Mouse (Mus musculus): Measurements from ENCODE around the gene Fras1.

DNA sequence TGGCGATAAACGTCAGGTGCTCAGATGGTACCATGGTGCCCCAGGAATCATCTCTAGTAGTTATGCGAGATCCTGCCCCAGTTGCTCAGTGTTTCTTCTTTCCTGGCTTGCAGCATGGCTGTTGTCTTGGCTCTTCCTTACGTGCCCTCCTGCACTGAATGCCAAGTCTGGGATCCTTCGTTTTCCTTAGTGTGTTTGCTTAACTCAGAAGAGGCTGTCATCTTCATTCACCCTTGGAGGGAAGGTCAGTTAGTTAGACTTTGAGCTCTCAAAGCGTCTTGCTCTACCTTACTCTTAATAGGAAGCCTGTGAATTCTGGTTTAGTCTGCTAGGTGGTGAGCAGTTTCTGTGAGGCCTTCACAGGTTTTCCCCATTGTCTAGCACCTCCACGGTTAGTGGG lies 73.7 kb downstream of the Fras1 start:
- TF ChIP-seq CTCF (IDR thresholded peaks at IDR 0.05; ENCODE audit: low read depth, low read length) = no peak
- no peak for TF ChIP-seq POLR2A (IDR thresholded peaks at IDR 0.05; ENCODE audit: borderline replicate concordance, low read depth, low read length)
